Mouse (Mus musculus) spleen, adult 12 weeks (tissue): ENCODE measurements around the gene Terb1.

Experiments used
- DNase-seq: peaks from one replicate; pipeline ENCODE4 v3.0.0; 2022; ENCODE audit warnings: low spot score

Gene Terb1

DNA sequence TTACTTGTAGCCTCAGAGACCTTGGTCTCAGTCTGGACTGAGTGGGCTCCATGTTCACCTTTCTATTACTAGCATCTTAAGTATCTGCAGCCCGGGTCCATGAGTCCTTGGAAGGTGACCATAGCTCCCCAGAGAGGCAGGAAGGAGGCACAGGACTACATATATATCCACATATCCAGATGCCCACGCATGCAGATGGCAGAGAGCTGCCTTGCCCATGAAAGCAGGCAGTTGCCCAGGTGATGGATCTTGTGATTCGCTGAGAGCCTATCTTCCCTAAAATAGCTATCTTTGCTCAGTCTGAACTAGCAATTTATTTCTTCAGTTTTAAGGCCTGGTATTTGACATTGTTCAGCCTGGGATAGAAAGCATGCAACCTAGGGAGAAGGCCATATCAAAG lies 98.2 kb downstream of the Terb1 start:
- DNase-seq: no peak

DNA sequence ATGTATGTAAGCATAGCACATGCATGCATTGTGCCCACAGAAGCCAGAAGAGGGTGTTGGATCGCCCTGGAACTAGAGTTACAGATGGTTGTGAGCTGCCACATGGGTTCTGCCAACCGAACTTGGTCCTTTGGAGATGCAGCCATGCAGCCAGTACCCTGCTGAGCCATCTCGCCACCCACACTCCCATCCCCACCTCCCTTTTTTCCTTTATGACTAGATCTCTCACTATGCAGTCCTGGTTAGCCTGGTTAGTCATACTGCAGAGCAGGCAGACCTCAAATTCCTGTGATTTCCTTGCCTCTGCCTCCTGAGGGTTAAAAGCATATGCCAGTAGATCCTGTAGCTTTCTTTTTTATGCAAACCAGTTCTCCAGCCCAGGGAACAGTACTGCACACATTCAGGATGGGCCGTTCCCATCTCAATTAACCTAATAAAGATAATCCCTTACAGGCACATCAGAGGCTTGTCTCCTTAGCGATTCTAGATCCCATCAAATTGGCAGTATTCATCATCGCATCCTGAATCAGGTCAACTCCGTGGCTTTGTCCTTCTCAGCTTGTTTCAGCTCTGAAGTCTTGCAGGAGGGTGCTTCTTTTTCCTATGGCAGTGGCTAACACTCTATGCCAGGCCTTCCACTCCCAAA lies 99.0 kb downstream of the Terb1 start:
- DNase-seq: no peak

DNA sequence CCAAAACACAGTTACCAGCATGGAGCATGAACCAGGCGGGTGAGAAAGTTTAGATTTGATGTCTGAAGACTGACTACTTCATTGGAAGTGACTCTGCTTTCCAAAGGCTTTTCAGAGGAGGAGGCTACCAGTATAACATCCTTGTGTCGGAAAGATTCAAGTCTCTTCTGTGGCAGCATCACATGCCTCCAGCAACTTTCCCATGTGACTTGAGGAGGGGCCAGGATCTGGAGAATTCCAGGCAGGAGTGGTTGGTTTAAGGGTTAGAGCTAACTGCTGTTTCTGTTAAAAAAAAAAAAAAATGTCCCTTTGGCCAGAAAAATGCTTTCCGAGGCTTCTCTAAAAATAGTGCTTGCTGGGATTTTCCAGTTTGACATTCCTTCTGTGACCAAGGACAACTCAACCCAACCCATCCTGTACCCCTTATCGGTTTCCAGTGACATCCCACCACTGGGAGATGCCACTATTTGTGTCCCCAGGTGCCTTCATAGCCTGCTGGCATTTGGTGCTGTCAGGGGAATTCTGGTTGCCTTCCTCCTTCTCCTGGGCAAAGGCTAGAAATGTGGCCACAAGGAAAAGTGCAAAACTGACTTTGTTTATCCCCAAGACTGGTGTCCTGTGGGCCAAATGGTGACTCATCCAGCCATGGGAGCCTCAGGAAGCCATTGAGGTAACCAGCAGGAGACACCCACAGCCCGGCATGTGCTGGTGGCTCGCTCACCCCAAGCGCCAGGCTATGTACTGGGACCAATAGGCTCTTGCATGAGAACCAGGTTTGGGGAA lies 101.2 kb downstream of the Terb1 start:
- no peak for DNase-seq

DNA sequence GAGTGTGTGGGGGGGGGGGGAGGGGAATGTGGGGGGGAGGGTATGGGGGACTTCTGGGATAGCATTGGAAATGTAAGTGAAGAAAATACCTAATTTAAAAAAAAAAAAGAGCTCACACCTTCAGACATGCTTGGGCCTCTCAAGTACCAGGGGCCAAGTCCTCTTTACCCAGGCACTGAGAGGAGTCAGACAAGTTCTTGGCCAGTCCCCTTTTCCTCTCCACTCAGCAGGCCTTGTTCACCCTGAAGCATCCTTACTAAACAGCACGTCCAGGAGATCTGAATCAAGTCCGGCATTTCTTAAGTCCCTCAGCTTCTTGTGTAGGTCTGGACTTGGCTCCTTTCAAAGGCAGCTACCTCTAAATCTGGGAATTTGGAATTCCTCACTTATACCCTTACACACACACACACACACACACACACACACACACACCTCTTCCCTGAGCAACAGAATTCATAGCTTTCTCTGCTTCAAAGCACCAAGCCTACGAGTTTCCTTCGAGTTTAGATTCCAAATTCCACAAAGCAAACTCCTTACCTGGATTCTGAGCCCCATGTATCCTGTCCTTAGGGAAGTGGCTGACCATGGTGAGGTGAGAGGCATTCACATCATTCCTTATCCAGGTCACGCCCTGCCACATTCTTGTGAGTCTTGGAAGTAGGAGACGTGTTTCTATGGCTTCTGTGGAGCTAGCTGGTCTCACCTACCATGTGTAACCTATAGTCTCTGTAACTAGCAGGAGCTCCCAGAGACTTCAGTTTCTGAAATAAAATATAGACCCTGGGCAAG lies 103.2 kb downstream of the Terb1 start:
- no peak for DNase-seq

DNA sequence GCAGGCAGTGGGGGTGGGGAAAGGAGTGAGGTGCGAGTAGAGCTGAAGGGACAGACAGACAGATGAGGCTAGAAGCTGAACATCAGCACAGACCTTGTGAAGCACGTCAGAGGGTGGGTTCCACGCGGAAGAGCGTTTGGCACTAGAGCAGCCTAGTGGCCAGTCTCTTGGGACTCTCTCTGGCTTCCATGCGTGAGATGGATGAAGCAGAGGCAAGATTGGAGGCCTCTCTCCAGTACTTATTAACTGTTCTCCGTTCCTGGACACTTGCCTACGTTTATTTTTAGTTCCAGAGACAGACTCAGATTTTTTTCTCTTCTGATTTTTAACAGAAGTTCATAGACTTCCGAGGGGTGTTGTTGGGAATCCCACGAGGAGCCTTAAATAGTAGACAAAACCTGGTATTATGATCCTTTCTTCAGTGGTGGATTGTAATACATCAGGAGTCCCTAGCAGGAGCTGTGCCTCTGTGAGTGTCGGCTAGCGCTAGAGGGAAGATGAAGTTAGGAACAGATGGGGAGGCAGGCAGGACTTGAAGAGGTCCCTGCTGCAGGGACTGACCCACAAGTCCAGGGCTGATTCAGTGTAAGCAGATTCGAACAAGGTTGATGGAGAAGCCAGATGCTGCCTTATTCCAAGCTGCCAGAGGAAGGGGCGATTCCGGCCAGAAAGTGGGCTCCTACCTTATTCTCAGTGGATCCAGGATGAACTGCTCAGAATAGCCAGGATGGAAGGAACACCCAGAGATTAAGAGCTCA lies 104.1 kb downstream of the Terb1 start:
- DNase-seq: no peak

DNA sequence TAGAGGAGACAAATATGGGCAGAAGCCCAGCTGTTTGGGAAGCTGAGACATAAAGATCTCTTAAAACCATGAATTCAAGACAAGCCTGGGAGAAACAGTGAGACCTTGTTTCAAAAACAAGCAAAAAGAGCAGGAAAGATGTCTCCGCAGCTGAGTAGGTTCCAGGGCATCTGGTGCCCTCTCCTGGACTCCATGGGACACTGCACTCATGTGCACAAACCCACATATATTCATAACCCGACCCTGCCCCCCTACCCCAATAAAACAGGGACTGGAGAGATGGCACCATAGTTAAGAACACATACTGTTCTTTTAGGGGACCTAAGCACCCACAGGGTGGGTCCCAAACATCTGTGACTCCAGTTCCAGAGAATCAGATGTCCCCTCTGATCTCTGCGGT lies 106.1 kb downstream of the Terb1 start:
- DNase-seq: no peak
